Mouse (Mus musculus) neural tube, embryonic 11.5 days (tissue): ENCODE measurements around the gene Gm13084. TPM values are rescaled to one million over a fixed set of nuclear protein-coding genes. Genes with fewer than 3 reads are reported as not detected.
"Not testable (repeated sequence)": the region's sequence is repeated elsewhere in the genome, so short reads cannot be mapped to it uniquely, and the experiment has no call there.

Experiments used
- ATAC-seq: fragments of 200-750 bp; cut with Nextera tagmentation; 2 replicates; pipeline ENCODE4 v1.8.0; 2017; ENCODE audit warnings: moderate number of reproducible peaks, mild to moderate bottlenecking, moderate TSS enrichment, moderate library complexity; ENCODE audit not compliant: insufficient read depth, low FRiP score, low TSS enrichment
- DNase-seq: peaks from one replicate; pipeline ENCODE4 v3.0.0-alpha.2; 2015; ENCODE audit warnings: low spot score
- H3K27ac ChIP-seq: fragments of 300-500 bp; sonication (generic); 2 replicates; pipeline ENCODE4 v1.5.1; 2014; ENCODE audit warnings: low read depth, mild to moderate bottlenecking, low read length
- H3K27me3 ChIP-seq: fragments of 300-500 bp; sonication (generic); 2 replicates; pipeline ENCODE4 v1.6.1; 2014; ENCODE audit warnings: mild to moderate bottlenecking, low read length, mixed read lengths; ENCODE audit not compliant: control insufficient read depth, insufficient read depth
- H3K36me3 ChIP-seq: fragments of 300-500 bp; sonication (generic); 2 replicates; pipeline ENCODE4 v1.6.1; 2014; ENCODE audit warnings: mild to moderate bottlenecking, low read length, moderate library complexity, mixed read lengths; ENCODE audit not compliant: control insufficient read depth, insufficient read depth
- H3K4me1 ChIP-seq: fragments of 300-500 bp; sonication (generic); 2 replicates; pipeline ENCODE4 v1.6.1; 2014; ENCODE audit warnings: low read length, mixed read lengths; ENCODE audit not compliant: control insufficient read depth, insufficient read depth
- H3K4me2 ChIP-seq: fragments of 300-500 bp; sonication (generic); 2 replicates; pipeline ENCODE4 v1.6.1; 2014; ENCODE audit warnings: low read depth, mild to moderate bottlenecking, moderate library complexity
- H3K4me3 ChIP-seq: fragments of 300-500 bp; sonication (generic); 2 replicates; pipeline ENCODE4 v1.5.1; 2014; ENCODE audit warnings: low read depth, low read length
- H3K9ac ChIP-seq: fragments of 300-500 bp; sonication (generic); 2 replicates; pipeline ENCODE4 v1.6.1; 2014; ENCODE audit warnings: mild to moderate bottlenecking, low read length
- H3K9me3 ChIP-seq: fragments of 300-500 bp; sonication (generic); 2 replicates; pipeline ENCODE4 v1.6.1; 2016; ENCODE audit warnings: low read length; ENCODE audit not compliant: control insufficient read depth
- WGBS: fragments of 180-500 bp; shearing (Covaris S2); extraction: QIAGEN DNeasy Blood & Tissue Kit; methylation state at CpG from one replicate; pipeline ENCODE4 v1.1.7; 2014; 5-methylcytosine and 5-hydroxymethylcytosine counted together
- polyA plus RNA-seq: library from polyadenylated mRNA; unstranded; fragments of >200 nt; fragmentation: Nextera tagmentation; extraction: Ambion mirVana; gene quantifications from 2 replicates; pipeline ENCODE4 v1.2.1, GENCODE M21; 2014

Gm13084 gene
- polyA plus RNA-seq: not detected in 2 replicates

DNA sequence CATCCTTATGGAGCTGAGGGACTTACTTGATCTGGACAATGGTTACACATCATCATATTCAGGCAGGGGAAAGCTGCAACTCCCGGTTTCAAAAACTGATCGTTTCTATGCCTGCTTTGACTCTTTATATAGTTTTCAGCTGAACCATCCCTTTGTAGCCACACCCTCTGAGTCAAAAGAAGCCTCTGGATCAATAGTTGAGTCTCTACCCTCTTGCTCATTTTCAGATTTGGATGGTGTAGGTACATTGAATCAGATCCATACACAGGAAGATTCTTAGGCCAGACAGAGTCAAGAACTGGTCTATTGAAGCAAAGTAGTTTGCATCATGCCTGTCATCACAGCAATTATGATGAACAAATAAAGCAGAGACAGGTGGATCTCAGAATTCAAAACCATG, at the start of gene Gm13084:
Gm13084 (minus strand) TSS at position 101 of the 400 bp plus-strand sequence.
- Histone ChIP-seq H3K4me3 (no peak within 1 kb of the TSS), H3K27ac (no peak within 1 kb of the TSS), H3K4me1 (no peaks in the 10 kb centered on the region), H3K9ac (no peak within 1 kb of the TSS), H3K36me3 (no peaks in the 10 kb centered on the region), H3K9me3 (0 out of 2 replicates have a peak, but pooled peaks cover 2% of the 10 kb centered on the region), H3K27me3 (no peaks in the 10 kb centered on the region), H3K4me2 (no peak within 1 kb of the TSS)
- DNase-seq: no peak
- 76% methylated on average over 2 of the region's 2 CpGs for WGBS
- ATAC-seq: no peak

DNA sequence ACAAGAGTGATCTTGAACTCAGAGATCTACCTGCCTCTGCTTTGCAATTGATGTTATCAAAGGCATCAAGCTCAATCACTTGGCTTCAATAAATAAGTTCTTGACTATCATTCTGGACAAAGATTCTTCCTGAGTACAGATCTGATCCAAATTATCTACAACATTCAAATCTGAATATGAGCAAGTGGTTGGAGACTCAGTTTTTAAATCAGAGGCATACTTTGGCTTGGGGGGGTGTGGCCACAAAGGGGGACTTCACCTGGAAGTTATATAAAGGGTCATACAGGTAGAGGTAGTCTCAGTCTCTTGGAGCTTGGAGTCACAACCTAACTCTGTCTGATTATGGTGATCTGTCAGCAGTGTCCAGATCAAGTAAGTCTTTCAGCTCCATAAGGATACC, 30.3 kb upstream of the Gm13084 start, which contains the start of gene Gm13103:
Gm13103 (plus strand) TSS at position 301 of the 400 bp plus-strand sequence.
- H3K36me3 ChIP-seq, DNase-seq, H3K9me3 ChIP-seq, H3K9ac ChIP-seq, ATAC-seq, H3K27ac ChIP-seq, H3K27me3 ChIP-seq, H3K4me3 ChIP-seq, H3K4me2 ChIP-seq, H3K4me1 ChIP-seq: not testable (repeated sequence)

DNA sequence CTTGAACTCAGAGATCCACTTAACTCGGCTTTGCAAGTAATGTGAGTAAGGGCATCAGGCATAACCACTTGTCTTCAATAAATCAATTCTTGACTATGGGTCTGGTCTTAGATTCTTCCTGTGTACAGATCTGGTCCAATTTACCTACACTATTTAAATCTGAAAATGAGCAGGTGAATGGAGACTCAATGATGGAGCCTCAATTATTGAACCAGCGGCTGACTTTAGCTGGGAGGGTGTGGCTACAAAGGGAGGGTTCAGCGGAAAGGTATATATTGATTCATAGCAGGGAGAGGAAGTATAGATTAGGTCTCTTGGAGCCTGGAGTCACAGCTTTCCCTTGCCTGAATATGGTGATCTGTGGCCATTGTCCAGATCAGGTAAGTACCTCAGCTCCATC, 26.8 kb downstream of the Gm13084 start, which contains the start of gene Gm13023:
Gm13023 (plus strand) TSS at position 301 of the 400 bp plus-strand sequence.
- H3K4me3 ChIP-seq, ATAC-seq, H3K27me3 ChIP-seq, H3K4me2 ChIP-seq, H3K27ac ChIP-seq, H3K36me3 ChIP-seq, DNase-seq, H3K4me1 ChIP-seq, H3K9ac ChIP-seq, H3K9me3 ChIP-seq: not testable (repeated sequence)
- 85% methylated on average over 3 of the region's 3 CpGs for WGBS

Other genes with a start within 250 kb of the Gm13084 start
- not detected in 2 replicates for gene Gm13083, start 201.1 kb downstream of the Gm13084 start, polyA plus RNA-seq
- not detected in 2 replicates for gene Gm13088, start 158.8 kb downstream of the Gm13084 start, polyA plus RNA-seq
- gene Gm13089, start 113.4 kb downstream of the Gm13084 start, polyA plus RNA-seq: not detected in 2 replicates
- not detected in 2 replicates for gene Gm13078, start 96.6 kb downstream of the Gm13084 start, polyA plus RNA-seq
- gene Gm13023, start 26.7 kb downstream of the Gm13084 start, polyA plus RNA-seq: not detected in 2 replicates
- not detected in 2 replicates for gene Gm13103, start 30.4 kb upstream of the Gm13084 start, polyA plus RNA-seq
- gene Pramef6, start 84.3 kb upstream of the Gm13084 start, polyA plus RNA-seq: not detected in 2 replicates
- not detected in 2 replicates for gene Pramef25, start 134.9 kb upstream of the Gm13084 start, polyA plus RNA-seq
- not detected in 2 replicates for gene Gm13101, start 150.9 kb upstream of the Gm13084 start, polyA plus RNA-seq
- gene Pramef17, start 178.3 kb upstream of the Gm13084 start, polyA plus RNA-seq: not detected in 2 replicates
- gene Pramel4, start 243.0 kb upstream of the Gm13084 start, polyA plus RNA-seq: not detected in 2 replicates